Mouse (Mus musculus): ENCODE results near the gene Cacng2. TPM values are rescaled to one million over a fixed set of nuclear protein-coding genes. Genes with fewer than 3 reads are reported as not detected.

Gene Cacng2
- polyA plus RNA-seq, 1 experiment from 2014 or later, result not detected

DNA sequence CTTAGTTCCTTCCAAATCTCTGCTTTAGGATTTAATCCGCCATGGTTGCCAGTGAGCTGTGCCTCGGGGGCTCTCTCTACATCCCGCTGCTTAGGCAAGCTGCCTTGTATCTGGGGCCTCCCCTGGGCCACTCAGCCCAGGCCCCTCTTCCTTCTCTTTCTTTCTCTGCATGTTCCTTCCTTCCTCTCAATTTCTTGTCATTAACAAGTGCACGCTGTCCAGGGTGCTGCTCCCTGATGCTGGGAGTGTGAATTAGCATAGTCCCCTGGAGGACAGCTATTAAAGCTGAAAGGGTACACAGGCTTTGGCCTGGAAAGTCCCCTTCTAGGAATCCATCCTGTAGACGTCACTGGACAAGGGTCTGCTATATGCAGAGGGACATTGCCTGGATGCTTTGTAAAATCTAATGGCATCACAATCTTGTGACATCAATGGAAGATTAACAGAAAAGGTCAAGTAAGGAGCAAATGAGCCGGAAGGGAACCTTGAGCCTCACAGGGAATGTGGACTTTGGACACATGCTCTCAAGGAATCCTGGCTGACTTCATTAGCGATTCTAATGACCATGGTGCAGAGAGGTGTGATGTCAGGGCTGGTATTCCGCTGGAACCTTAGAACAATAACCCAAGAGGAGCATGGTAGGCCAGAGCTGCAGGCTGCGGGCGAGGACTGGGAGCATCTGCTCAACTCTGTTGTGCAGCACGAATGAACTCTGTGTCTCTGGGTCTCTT is 33.4 kb upstream of the Cacng2 start:
- WGBS, result 58% methylated on average over 11 of the region's 11 CpGs
- H3K9me3 ChIP-seq (ENCODE audit: control insufficient read depth, low read length), result no peaks in the 10 kb centered on the region

DNA sequence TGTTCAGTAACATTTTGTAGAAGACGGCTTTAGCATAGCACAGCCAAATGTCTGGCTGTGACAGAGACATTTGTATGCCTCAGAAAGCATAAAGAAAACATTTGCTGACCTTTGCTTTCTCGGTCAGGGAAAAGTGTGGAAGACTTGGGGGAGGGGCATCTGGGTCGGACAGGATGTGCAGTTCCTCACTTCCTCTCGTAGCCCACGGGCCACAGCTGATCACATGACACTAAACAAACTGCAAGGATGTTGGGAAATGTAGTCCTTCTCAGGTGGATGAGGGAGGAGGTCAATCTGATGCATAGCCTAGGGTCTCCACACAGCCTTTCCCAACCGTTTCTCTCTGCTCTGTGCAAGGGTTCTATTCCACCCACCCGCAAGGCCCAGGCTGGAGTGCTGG is 28.7 kb upstream of the Cacng2 start:
- 69% methylated on average over 7 of the region's 7 CpGs for WGBS
- Histone ChIP-seq H3K4me1 (ENCODE audit: control insufficient read depth, insufficient read depth, low read length) (no peaks in the 10 kb centered on the region), H3K27ac (ENCODE audit: low read depth, low read length) (no peak overlapping the region), H3K9ac (ENCODE audit: low read depth, low read length) (no peak overlapping the region), H3K4me2 (replicated peaks; ENCODE audit: low read depth, low read length) (no peak overlapping the region), H3K27me3 (ENCODE audit: control insufficient read depth, insufficient read depth, low read length) (no peaks in the 10 kb centered on the region), H3K4me3 (ENCODE audit: low read length) (no peak overlapping the region), H3K9me3 (ENCODE audit: control insufficient read depth, low read length) (no peaks in the 10 kb centered on the region), H3K36me3 (ENCODE audit: control insufficient read depth, insufficient read depth, low read length) (no peaks in the 10 kb centered on the region)
- no peak for ATAC-seq (ENCODE audit: low FRiP score, low TSS enrichment)

More for the DNA sequence above, 33.4 kb upstream of the Cacng2 start:
- Histone ChIP-seq H3K36me3 (ENCODE audit: control insufficient read depth, insufficient read depth, low read length) (no peaks in the 10 kb centered on the region), H3K27me3 (ENCODE audit: control insufficient read depth, insufficient read depth, low read length) (no peaks in the 10 kb centered on the region), H3K9ac (ENCODE audit: low read depth, low read length) (no peak overlapping the region), H3K4me2 (replicated peaks; ENCODE audit: low read depth, low read length) (no peak overlapping the region), H3K4me1 (ENCODE audit: control insufficient read depth, insufficient read depth, low read length) (no peaks in the 10 kb centered on the region), H3K27ac (ENCODE audit: low read depth, low read length) (no peak overlapping the region), H3K4me3 (ENCODE audit: low read length) (no peak overlapping the region)
- ATAC-seq (ENCODE audit: low FRiP score, low TSS enrichment), result no peak

DNA sequence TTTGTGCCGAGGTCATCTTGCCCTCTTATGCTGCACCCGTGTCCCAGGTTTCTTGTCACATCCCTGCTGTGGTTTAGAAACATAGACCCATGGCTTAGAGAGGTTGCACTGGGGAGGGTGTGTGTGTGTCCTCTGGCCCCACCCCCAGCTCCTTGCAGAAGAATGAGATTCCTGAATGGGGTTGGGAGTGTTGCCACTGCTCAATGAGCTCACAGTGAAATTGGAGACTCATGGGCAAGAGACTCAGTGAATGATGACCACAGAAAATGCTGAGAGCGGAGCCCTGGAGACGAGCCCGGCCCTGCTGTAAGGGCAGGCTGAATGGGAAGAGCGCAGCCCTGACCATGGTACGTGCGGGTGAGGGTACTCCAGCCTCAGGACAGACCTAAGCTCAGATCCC is 20.4 kb upstream of the Cacng2 start:
- H3K9ac ChIP-seq (ENCODE audit: low read depth, low read length), result no peak overlapping the region
- no peak for ATAC-seq (ENCODE audit: low FRiP score, low TSS enrichment)
- no peak overlapping the region for H3K27ac ChIP-seq (ENCODE audit: low read depth, low read length)
- no peak overlapping the region for H3K4me2 ChIP-seq (replicated peaks; ENCODE audit: low read depth, low read length)
- H3K36me3 ChIP-seq (ENCODE audit: control insufficient read depth, insufficient read depth, low read length), result no peaks in the 10 kb centered on the region
- no peaks in the 10 kb centered on the region for H3K9me3 ChIP-seq (ENCODE audit: control insufficient read depth, low read length)
- H3K27me3 ChIP-seq (ENCODE audit: control insufficient read depth, insufficient read depth, low read length), result no peaks in the 10 kb centered on the region
- WGBS, result 60% methylated on average over 8 of the region's 8 CpGs
- H3K4me1 ChIP-seq (ENCODE audit: control insufficient read depth, insufficient read depth, low read length), result no peaks in the 10 kb centered on the region
- no peak overlapping the region for H3K4me3 ChIP-seq (ENCODE audit: low read length)

GRCm38 (mm10) chr15:78134606-78135005 is 14.8 kb upstream of the Cacng2 start:
- no peak for ATAC-seq (ENCODE audit: low FRiP score, low TSS enrichment)
- H3K36me3 ChIP-seq (ENCODE audit: control insufficient read depth, insufficient read depth, low read length), result no peaks in the 10 kb centered on the region
- H3K27me3 ChIP-seq (ENCODE audit: control insufficient read depth, insufficient read depth, low read length), result no peaks in the 10 kb centered on the region
- H3K9ac ChIP-seq (ENCODE audit: low read depth, low read length), result no peak overlapping the region
- WGBS, result 24% methylated on average over 6 of the region's 6 CpGs
- no peaks in the 10 kb centered on the region for H3K9me3 ChIP-seq (ENCODE audit: control insufficient read depth, low read length)
- no peak overlapping the region for H3K4me2 ChIP-seq (replicated peaks; ENCODE audit: low read depth, low read length)
- H3K4me1 ChIP-seq (ENCODE audit: control insufficient read depth, insufficient read depth, low read length), result no peaks in the 10 kb centered on the region
- no peak overlapping the region for H3K4me3 ChIP-seq (ENCODE audit: low read length)
- H3K27ac ChIP-seq (ENCODE audit: low read depth, low read length), result no peak overlapping the region

GRCm38 (mm10) chr15:78133389-78133788 is 13.6 kb upstream of the Cacng2 start:
- H3K9ac ChIP-seq (ENCODE audit: low read depth, low read length), result no peak overlapping the region
- no peaks in the 10 kb centered on the region for H3K9me3 ChIP-seq (ENCODE audit: control insufficient read depth, low read length)
- no peaks in the 10 kb centered on the region for H3K27me3 ChIP-seq (ENCODE audit: control insufficient read depth, insufficient read depth, low read length)
- H3K27ac ChIP-seq (ENCODE audit: low read depth, low read length), result no peak overlapping the region
- no peak overlapping the region for H3K4me3 ChIP-seq (ENCODE audit: low read length)
- no peaks in the 10 kb centered on the region for H3K4me1 ChIP-seq (ENCODE audit: control insufficient read depth, insufficient read depth, low read length)
- no peak overlapping the region for H3K4me2 ChIP-seq (replicated peaks; ENCODE audit: low read depth, low read length)
- 41% methylated on average over 2 of the region's 2 CpGs for WGBS
- no peak for ATAC-seq (ENCODE audit: low FRiP score, low TSS enrichment)
- H3K36me3 ChIP-seq (ENCODE audit: control insufficient read depth, insufficient read depth, low read length), result no peaks in the 10 kb centered on the region

- peak overlapping the region; percentile 24 for H3K4me3 ChIP-seq (ENCODE audit: low read length)
- 5% methylated on average over 38 of the region's 39 CpGs for WGBS
- H3K9ac ChIP-seq (ENCODE audit: low read depth, low read length), result no peak overlapping the region
- H3K27ac ChIP-seq (ENCODE audit: low read depth, low read length), result no peak overlapping the region
- ATAC-seq (ENCODE audit: low FRiP score, low TSS enrichment), result peak; percentile 8; the same call in 1 of the 2 replicates
- H3K9me3 ChIP-seq (ENCODE audit: control insufficient read depth, low read length), result no peaks in the 10 kb centered on the region
- no peaks in the 10 kb centered on the region for H3K36me3 ChIP-seq (ENCODE audit: control insufficient read depth, insufficient read depth, low read length)
- H3K4me1 ChIP-seq (ENCODE audit: control insufficient read depth, insufficient read depth, low read length), result no peaks in the 10 kb centered on the region
- H3K27me3 ChIP-seq (ENCODE audit: control insufficient read depth, insufficient read depth, low read length), result peaks cover 17% of the 10 kb centered on the region
- H3K4me2 ChIP-seq (replicated peaks; ENCODE audit: low read depth, low read length), result peak overlapping the region; percentile 50
Measured at GRCm38 (mm10) chr15:78119248-78119647, 580 bp downstream of the Cacng2 start.

DNA sequence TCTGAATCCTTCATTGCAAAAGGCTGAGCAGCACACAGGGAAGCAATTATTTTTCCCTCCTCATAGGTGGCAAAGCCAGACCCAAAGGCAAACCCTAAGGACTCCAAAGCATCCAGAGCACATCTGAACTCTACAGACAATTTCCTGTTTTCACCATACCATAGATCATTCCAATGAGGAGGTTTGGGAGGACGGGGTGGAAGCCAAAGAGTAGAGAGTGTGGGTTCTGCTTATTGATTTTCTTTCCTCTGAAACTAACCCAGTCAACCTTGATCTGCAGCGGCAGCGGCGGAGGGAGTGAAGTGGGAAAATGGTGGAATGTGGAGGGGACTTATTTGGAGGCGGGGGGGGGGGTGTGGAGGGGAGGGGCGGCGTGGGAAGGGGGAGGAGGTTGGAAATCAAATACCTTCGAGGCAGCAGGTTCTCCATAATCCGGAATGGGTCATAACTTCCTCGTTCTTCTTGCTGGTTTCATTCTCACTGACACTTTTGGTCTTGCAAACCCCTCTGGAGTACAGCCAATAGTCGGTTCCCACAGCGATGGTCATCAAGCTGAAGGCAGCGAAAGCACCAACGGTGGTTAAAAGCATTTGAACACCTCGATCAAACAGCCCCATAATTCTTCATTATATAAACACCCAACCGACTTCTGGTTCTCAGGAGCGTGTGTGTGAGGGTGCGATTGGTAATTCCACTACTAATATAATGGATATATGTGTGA is 1.4 kb downstream of the Cacng2 start:
- Histone ChIP-seq H3K4me3 (ENCODE audit: low read length) (no peak overlapping the region), H3K4me1 (ENCODE audit: control insufficient read depth, insufficient read depth, low read length) (no peaks in the 10 kb centered on the region), H3K9ac (ENCODE audit: low read depth, low read length) (no peak overlapping the region), H3K9me3 (ENCODE audit: control insufficient read depth, low read length) (no peaks in the 10 kb centered on the region), H3K36me3 (ENCODE audit: control insufficient read depth, insufficient read depth, low read length) (no peaks in the 10 kb centered on the region), H3K4me2 (replicated peaks; ENCODE audit: low read depth, low read length) (no peak overlapping the region), H3K27ac (ENCODE audit: low read depth, low read length) (no peak overlapping the region), H3K27me3 (ENCODE audit: control insufficient read depth, insufficient read depth, low read length) (peaks cover 17% of the 10 kb centered on the region)
- no peak for ATAC-seq (ENCODE audit: low FRiP score, low TSS enrichment)
- 70% methylated on average over 16 of the region's 18 CpGs for WGBS

- Histone ChIP-seq H3K27me3 (ENCODE audit: control insufficient read depth, insufficient read depth, low read length) (peaks cover 17% of the 10 kb centered on the region), H3K27ac (ENCODE audit: low read depth, low read length) (no peak overlapping the region), H3K4me3 (ENCODE audit: low read length) (no peak overlapping the region), H3K9ac (ENCODE audit: low read depth, low read length) (no peak overlapping the region), H3K4me1 (ENCODE audit: control insufficient read depth, insufficient read depth, low read length) (no peaks in the 10 kb centered on the region), H3K36me3 (ENCODE audit: control insufficient read depth, insufficient read depth, low read length) (no peaks in the 10 kb centered on the region), H3K9me3 (ENCODE audit: control insufficient read depth, low read length) (no peaks in the 10 kb centered on the region), H3K4me2 (replicated peaks; ENCODE audit: low read depth, low read length) (no peak overlapping the region)
- 91% methylated on average over 16 of the region's 16 CpGs for WGBS
- ATAC-seq (ENCODE audit: low FRiP score, low TSS enrichment), result no peak
Measured at GRCm38 (mm10) chr15:78117731-78118130, 2.1 kb downstream of the Cacng2 start.

GRCm38 (mm10) chr15:78116936-78117335 is 2.9 kb downstream of the Cacng2 start:
- Histone ChIP-seq H3K27me3 (ENCODE audit: control insufficient read depth, insufficient read depth, low read length) (peaks cover 17% of the 10 kb centered on the region), H3K27ac (ENCODE audit: low read depth, low read length) (no peak overlapping the region), H3K9me3 (ENCODE audit: control insufficient read depth, low read length) (no peaks in the 10 kb centered on the region), H3K4me3 (ENCODE audit: low read length) (no peak overlapping the region), H3K36me3 (ENCODE audit: control insufficient read depth, insufficient read depth, low read length) (no peaks in the 10 kb centered on the region), H3K4me2 (replicated peaks; ENCODE audit: low read depth, low read length) (no peak overlapping the region), H3K9ac (ENCODE audit: low read depth, low read length) (no peak overlapping the region), H3K4me1 (ENCODE audit: control insufficient read depth, insufficient read depth, low read length) (no peaks in the 10 kb centered on the region)
- 86% methylated on average over 10 of the region's 10 CpGs for WGBS
- no peak for ATAC-seq (ENCODE audit: low FRiP score, low TSS enrichment)

Data from kidney, embryonic 14.5 days (tissue).